Mouse (Mus musculus) skeletal muscle tissue, postnatal 0 days (tissue): ENCODE results near the gene Zfp981. TPM values are rescaled to one million over a fixed set of nuclear protein-coding genes. Genes with fewer than 3 reads are reported as not detected.

Experiments
- polyA plus RNA-seq: library from polyadenylated mRNA; unstranded; fragments of >200 nt; fragmentation: Nextera tagmentation; extraction: Ambion mirVana; gene quantifications from 2 replicates; pipeline ENCODE4 v1.2.1, GENCODE M21; 2015

Zfp981 gene
- 0.05 TPM in 1 of 2 replicates, not detected in the other for polyA plus RNA-seq

DNA sequence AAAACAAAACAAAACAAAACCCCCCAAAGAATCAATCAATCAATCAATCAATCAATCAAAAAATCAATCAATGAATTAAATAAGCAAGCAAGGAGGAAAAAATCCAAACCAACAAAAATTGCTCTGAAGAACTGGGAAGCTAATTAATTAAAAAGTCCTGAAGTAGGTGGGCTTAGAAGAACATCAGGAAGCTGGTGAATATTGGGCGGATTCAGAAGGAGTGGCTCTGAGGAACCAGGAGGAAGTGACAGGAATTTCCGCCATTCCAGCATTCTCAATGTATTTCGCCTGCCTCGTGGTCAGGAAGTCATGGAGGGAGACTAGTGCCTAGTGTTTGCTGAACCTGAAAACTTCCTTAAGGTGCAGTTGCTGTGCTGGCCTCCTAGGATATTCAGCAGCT lies at the start of gene Zfp981:
Zfp981 (plus strand) TSS at position 301 of the 400 bp plus-strand sequence.

Other genes with a start within 250 kb of the Zfp981 start
- 0.71 and 1.0 TPM in 2 replicates for gene Zfp992, start 53.0 kb upstream of the Zfp981 start, polyA plus RNA-seq
- 0.51 and 0.52 TPM in 2 replicates for gene Zfp993, start 108.9 kb downstream of the Zfp981 start, polyA plus RNA-seq